Mouse (Mus musculus) C2C12 (cell line): Measurements from ENCODE around the gene Leprot.

Experiments used
- CEBPB ChIP-seq: IDR thresholded peaks from one replicate; pipeline ENCODE4 v1.6.1; 2011; ENCODE audit warnings: low read depth, mild to moderate bottlenecking, control low read depth, moderate library complexity
- CTCF ChIP-seq: IDR thresholded peaks from one replicate; pipeline ENCODE4 v1.5.1; 2011; ENCODE audit not compliant: control insufficient read depth, insufficient read depth, insufficient read length
- MAX ChIP-seq: IDR thresholded peaks from one replicate; pipeline ENCODE4 v1.6.1; 2011; ENCODE audit warnings: mild to moderate bottlenecking, control low read depth
- MYOD1 ChIP-seq: IDR thresholded peaks from one replicate; pipeline ENCODE4 v1.6.1; 2011; ENCODE audit warnings: low read depth; ENCODE audit not compliant: control insufficient read depth, insufficient read length
- USF1 ChIP-seq: IDR thresholded peaks from one replicate; pipeline ENCODE4 v1.6.1; 2011; ENCODE audit warnings: low read depth, mild to moderate bottlenecking, control low read depth, moderate library complexity

DNA sequence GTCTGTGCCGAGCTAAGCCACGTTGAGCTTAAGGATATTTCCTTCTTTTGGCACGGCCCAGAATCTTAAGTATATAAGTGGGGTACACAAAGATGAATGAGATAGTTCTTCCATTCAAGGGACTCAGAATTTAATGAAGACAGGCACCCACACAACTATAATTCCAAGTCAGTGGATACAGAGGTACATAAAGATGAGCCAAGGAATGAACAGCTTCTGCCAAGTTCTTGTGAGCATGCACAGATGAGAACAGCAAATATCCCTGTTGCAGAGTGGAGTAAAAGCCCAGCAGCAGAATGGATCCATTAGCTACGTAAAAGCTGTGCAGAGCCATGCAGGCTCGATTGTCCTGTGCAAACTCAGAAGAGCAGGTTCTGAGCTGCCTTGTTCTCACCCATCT is 22.2 kb upstream of the Leprot start:
- TF ChIP-seq USF1, result no peak
- TF ChIP-seq CTCF, result no peak
- TF ChIP-seq MAX, result no peak
- no peak for TF ChIP-seq MYOD1
- TF ChIP-seq CEBPB, result no peak
